Mouse (Mus musculus) spleen, embryonic (tissue): ENCODE measurements around the gene Vmn2r53.
"Not testable (repeated sequence)": the region's sequence is repeated elsewhere in the genome, so short reads cannot be mapped to it uniquely, and the experiment has no call there.

Experiments used
- CTCF ChIA-PET: fragments of 350-600 bp; sonication (Branson Sonifier 250); formaldehyde crosslinking; loops from one replicate; lab custom pipeline; 2022; lab: Charles Lee

The Vmn2r53 gene

GRCm38 (mm10) chr7:12608688-12609087, at the start of gene Vmn2r53:
Gene Vmn2r53 (minus strand): TSS chr7:12608788.
- CTCF ChIA-PET = no interaction called here

- CTCF ChIA-PET = not testable (repeated sequence)
Observed at GRCm38 (mm10) chr7:12640219-12640618, 31.6 kb upstream of the Vmn2r53 start, which contains the start of gene Vmn2r54. Gene Vmn2r54 (minus strand): TSS chr7:12640319.
